10 mouse cellular contexts compared by ENCODE assay signal in the genomic region with DNA sequence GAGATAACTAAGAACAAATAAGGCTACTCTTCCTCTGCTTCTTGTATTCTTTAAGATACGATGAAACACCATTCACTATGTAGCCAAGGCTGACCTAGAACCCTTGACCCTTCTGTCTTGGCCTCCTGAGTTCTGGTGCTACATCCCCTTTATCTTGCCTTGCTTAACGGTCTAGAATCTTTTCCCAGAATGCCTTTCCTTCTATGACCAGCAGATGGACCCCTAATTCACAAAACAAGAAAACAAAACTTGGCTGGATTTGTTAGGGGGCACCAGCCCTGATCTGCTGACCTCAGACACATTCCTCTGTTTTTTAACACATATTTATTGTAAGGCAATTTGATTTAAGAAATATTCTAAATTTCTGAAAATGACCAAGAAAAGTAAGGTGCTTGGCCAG. TPM values are rescaled to one million over a fixed set of nuclear protein-coding genes. Genes with fewer than 3 reads are reported as not detected.
A peak's percentile ranks its signal among the peaks of the same experiment; 100 is the strongest.
DNase-seq lines count a peak whose midpoint lies in the region; ATAC-seq and TF ChIP-seq lines count a peak whose summit lies in the region.
"Had no signal": no experiment of that assay in that cellular context is flagged by ENCODE, and none has a peak within 500 bp of the region (broad histone marks: within the 10 kb centered on the region; RNA-seq: fewer than 3 reads in every experiment).

No protein-coding gene starts in this region.

- H3K27ac ChIP-seq in intestine, embryonic 15.5 days = no peak overlapping the region
- H3K27ac ChIP-seq: stomach, embryonic 15.5 days had no signal

- H3K9ac ChIP-seq in intestine, embryonic 15.5 days = no peak overlapping the region
- H3K9ac ChIP-seq: stomach, embryonic 15.5 days had no signal

- no peak overlapping the region for H3K4me3 ChIP-seq in intestine, embryonic 15.5 days (replicated peaks)
- H3K4me3 ChIP-seq: stomach, embryonic 15.5 days had no signal

- no peak overlapping the region for H3K4me2 ChIP-seq in intestine, embryonic 15.5 days (replicated peaks)
- H3K4me2 ChIP-seq: stomach, embryonic 15.5 days had no signal

- H3K4me1 ChIP-seq in intestine, embryonic 15.5 days (replicated peaks) = peaks cover 17% of the 10 kb centered on the region

- DNase-seq in CD4-positive, CD25-positive, alpha-beta regulatory T cell, adult 2 months (ENCODE audit: low read depth, low spot score) = peak; percentile 73
- DNase-seq in layer of hippocampus, postnatal 10 days (ENCODE audit: low spot score in 2 of 2) = peak; percentile 16 to 41
- DNase-seq in layer of hippocampus, adult 9-11 months = no peak
- no peak for DNase-seq in Patski (ENCODE audit: low read depth, low spot score)
- DNase-seq in hindlimb bud, embryonic 11.5 days (ENCODE audit: extremely low spot score, low read depth, low spot score) = peak; percentile 57
- peak; percentile 63 for DNase-seq in yolk sac, embryonic 10.5 days (ENCODE audit: low spot score)

- in situ Hi-C loops in Patski (cut with MboI; ENCODE audit: low pct_unique_long_range_greater_than_20kb) = loop anchor here (5.0 kb wide), 2 partner anchors 91 to 236 kb away; no protein-coding TSS in a partner anchor

- H3K36me3 ChIP-seq in intestine, embryonic 15.5 days = no peaks in the 10 kb centered on the region
- H3K36me3 ChIP-seq: stomach, embryonic 15.5 days had no signal

- H3K27me3 ChIP-seq in Patski = peaks cover 8% of the 10 kb centered on the region
- H3K27me3 ChIP-seq in intestine, embryonic 15.5 days (replicated peaks) = no peaks in the 10 kb centered on the region
- H3K27me3 ChIP-seq: stomach, embryonic 15.5 days had no signal

- POLR2A ChIA-PET in Patski (lab: Charles Lee) = no interaction called here

- peak; percentile 86 for TF ChIP-seq CTCF in Patski (IDR thresholded peaks at IDR 0.05)

- CTCF ChIA-PET in Patski (lab: Charles Lee) = interaction anchor here (1.2 to 2.5 kb wide), 4 partner anchors 16 to 105 kb away, joined by 4 to 9 read pairs (median 4); no protein-coding TSS in a partner anchor

- no peak for ATAC-seq in CD4-positive, CD25-positive, alpha-beta regulatory T cell, adult 4 months
- no peak for ATAC-seq in Patski
- no peak for ATAC-seq in intestine, embryonic 15.5 days

- 22% methylated on average over 2 of the region's 2 CpGs for WGBS in intestine, embryonic 15.5 days

- H3K9me3 ChIP-seq in intestine, embryonic 15.5 days = no peaks in the 10 kb centered on the region
- H3K9me3 ChIP-seq: stomach, embryonic 15.5 days had no signal

RNA-seq across cellular contexts. Expression of gene Vmo1, which starts 1.9 kb away (rescaled TPM):
- polyA plus RNA-seq in CD4-positive, CD25-positive, alpha-beta regulatory T cell, adult 4 months (2017; shearing (Covaris generic)) = not detected
- total RNA-seq in layer of hippocampus, postnatal 10 days (2021) = not detected
- polyA plus RNA-seq in Patski (2021) = not detected
- 0.60 and 0.80 TPM in 2 replicates for polyA plus RNA-seq in intestine, embryonic 15.5 days (2015; fragmentation: Nextera tagmentation; extraction: Ambion mirVana)
- polyA plus RNA-seq: stomach, embryonic 15.5 days had no signal

RNA-seq across cellular contexts. Expression of gene Gltpd2, which starts 2.6 kb away (rescaled TPM):
- not detected for polyA plus RNA-seq in CD4-positive, CD25-positive, alpha-beta regulatory T cell, adult 4 months (2017; shearing (Covaris generic))
- total RNA-seq in layer of hippocampus, postnatal 10 days (2021) = not detected
- polyA plus RNA-seq in Patski (2021) = not detected
- 1.5 and 2.2 TPM in 2 replicates for polyA plus RNA-seq in intestine, embryonic 15.5 days (2015; fragmentation: Nextera tagmentation; extraction: Ambion mirVana)

RNA-seq across cellular contexts. Expression of gene Psmb6, which starts 8.8 kb away (rescaled TPM):
- polyA plus RNA-seq in CD4-positive, CD25-positive, alpha-beta regulatory T cell, adult 4 months (2017; shearing (Covaris generic)) = 100 to 1,000 TPM; 378 to 439 TPM
- total RNA-seq in layer of hippocampus, postnatal 10 days (2021) = 100 to 1,000 TPM; 221 to 229 TPM
- 323 TPM for polyA plus RNA-seq in Patski (2021)
- 646 and 704 TPM in 2 replicates for polyA plus RNA-seq in intestine, embryonic 15.5 days (2015; fragmentation: Nextera tagmentation; extraction: Ambion mirVana)

RNA-seq across cellular contexts. Expression of gene Tm4sf5, which starts 11.3 kb away (rescaled TPM):
- polyA plus RNA-seq in CD4-positive, CD25-positive, alpha-beta regulatory T cell, adult 4 months (2017; shearing (Covaris generic)) = 1 to 10 TPM in 1 of 2 experiments, under 1 TPM in 1; 1.00 to 2.5 TPM
- total RNA-seq in layer of hippocampus, postnatal 10 days (2021) = not detected
- 0.41 TPM for polyA plus RNA-seq in Patski (2021)
- polyA plus RNA-seq in intestine, embryonic 15.5 days (2015; fragmentation: Nextera tagmentation; extraction: Ambion mirVana) = 179 and 192 TPM in 2 replicates

RNA-seq across cellular contexts. Expression of gene Gm40193, which starts 16.4 kb away (rescaled TPM):
- not detected for polyA plus RNA-seq in CD4-positive, CD25-positive, alpha-beta regulatory T cell, adult 4 months (2017; shearing (Covaris generic))
- not detected for total RNA-seq in layer of hippocampus, postnatal 10 days (2021)
- not detected for polyA plus RNA-seq in Patski (2021)
- polyA plus RNA-seq in intestine, embryonic 15.5 days (2015; fragmentation: Nextera tagmentation; extraction: Ambion mirVana) = not detected in 2 replicates
- polyA plus RNA-seq: liver, embryonic 16.5 days; stomach, embryonic 15.5 days had no signal

Comparison
In these comparisons a context has a peak if more than half of its experiments do, and no peak if none do; other contexts are left out.
1. DNase-seq: peak in CD4-positive, CD25-positive, alpha-beta regulatory T cell, adult 2 months (single experiment), layer of hippocampus, postnatal 10 days (2 of 2), hindlimb bud, embryonic 11.5 days (single experiment) and yolk sac, embryonic 10.5 days (single experiment); none in layer of hippocampus, adult 9-11 months (single experiment) and Patski (single experiment).